Mouse (Mus musculus) brain, embryonic 18.5 days (tissue): Measurements from ENCODE around the gene Olfr1020.

ENCODE experiments used
- DNase-seq: peaks from one replicate; pipeline ENCODE4 v3.0.0-alpha.2; 2012; ENCODE audit warnings: low read depth, low spot score

The Olfr1020 gene

GRCm38 (mm10) chr2:85846730-85847129 is at the start of gene Olfr1020:
Gene Olfr1020 (plus strand): TSS chr2:85847030.
- no peak for DNase-seq

DNA sequence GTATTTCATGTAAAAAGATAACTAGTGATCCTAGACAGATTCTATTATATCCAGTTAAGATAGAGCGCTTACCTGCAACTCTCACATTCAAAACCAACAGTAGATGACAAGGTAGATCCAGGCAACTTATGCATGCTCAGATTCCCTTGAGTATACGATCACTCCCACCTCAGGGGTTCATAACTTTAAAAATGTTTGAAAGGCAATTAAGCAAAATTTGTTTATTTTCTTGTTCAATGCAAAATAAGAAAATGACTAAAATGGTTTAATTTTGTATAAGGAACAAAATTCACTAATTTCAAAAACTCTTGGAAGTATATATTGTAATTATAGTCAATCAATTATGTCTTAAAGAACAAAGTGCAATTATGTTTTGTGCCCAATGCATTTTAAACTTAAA is 44.4 kb upstream of the Olfr1020 start, which contains the start of gene Olfr1016:
Gene Olfr1016 (minus strand): TSS at position 101 of the 400 bp plus-strand sequence.
- DNase-seq = no peak

DNA sequence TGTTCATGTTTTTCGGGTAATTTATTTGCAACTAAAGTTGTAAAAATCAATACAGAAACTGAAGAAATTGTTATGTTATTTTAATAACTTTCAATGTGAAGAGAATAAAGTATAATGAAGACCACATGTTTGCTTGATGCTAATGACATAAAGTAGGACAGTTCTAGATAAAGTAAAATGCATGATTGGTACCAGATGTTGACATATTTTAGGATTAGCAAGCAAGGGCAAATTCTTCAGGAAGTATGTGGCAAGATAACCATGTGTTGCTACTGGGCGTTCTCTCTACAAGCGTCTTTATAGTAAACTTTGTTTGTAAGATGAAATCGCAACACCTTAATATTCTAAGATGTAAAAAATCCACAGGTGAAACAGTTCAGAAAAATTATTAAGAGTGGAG is 42.3 kb upstream of the Olfr1020 start:
- DNase-seq = no peak

- no peak for DNase-seq
These were observed 28.7 kb upstream of the Olfr1020 start, which contains the start of gene Olfr1018 for GRCm38 (mm10) chr2:85818179-85818578. Gene Olfr1018 (plus strand): TSS chr2:85818479.

DNA sequence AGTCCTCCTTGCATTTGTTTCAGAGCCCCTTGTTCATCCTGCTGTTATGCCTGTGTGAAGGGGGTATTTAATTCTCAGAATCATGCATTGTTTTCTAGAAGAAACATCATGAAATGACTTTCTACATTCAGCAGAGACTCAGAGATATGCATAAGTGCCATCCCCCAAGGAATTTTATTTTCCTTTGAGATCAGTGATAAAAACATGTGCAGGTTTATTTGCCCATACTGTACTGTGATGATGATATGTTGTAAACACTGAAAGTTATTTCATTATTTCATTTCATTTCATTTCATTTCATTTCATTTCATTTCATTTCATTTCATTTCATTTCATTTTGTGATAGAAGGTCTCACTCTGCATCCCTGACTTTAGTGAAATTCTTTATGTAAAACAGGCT is 1.4 kb upstream of the Olfr1020 start, which contains the start of gene Olfr1019:
Gene Olfr1019 (minus strand): TSS at position 101 of the 400 bp plus-strand sequence.
- DNase-seq = no peak

DNA sequence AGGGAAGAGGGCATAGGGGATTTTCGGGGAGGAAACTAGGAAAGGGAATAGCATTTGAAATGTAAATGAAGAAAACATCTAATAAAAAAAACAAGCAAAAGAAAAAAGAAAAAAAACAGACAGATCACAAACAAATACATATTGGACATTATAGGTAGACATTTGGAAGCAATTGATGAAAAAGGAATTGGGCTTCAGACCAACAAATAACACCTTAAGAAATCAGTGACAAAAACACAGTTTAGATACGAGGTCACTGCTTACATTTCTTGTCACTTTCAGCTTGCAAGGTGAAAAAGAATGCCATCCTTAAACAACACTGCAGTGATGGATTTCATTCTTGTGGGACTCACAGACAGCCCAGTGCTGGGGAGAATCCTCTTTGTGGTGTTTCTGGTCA is 21.5 kb downstream of the Olfr1020 start, which contains the start of gene Olfr1022:
Gene Olfr1022 (plus strand): TSS at position 301 of the 400 bp plus-strand sequence.
- no peak for DNase-seq

- DNase-seq = no peak
These were observed 38.5 kb downstream of the Olfr1020 start, which contains the start of gene Olfr1023 for GRCm38 (mm10) chr2:85885340-85885739. Gene Olfr1023 (plus strand): TSS chr2:85885640.
